Mouse (Mus musculus) MEL (cell line): ENCODE results near the gene Gm20388. TPM values are rescaled to one million over a fixed set of nuclear protein-coding genes. Genes with fewer than 3 reads are reported as not detected.

Source experiments
- DNase-seq: peaks from one replicate; pipeline ENCODE4 v3.0.0; 2011; ENCODE audit warnings: low read depth, low spot score
- H3K27ac ChIP-seq: 2 replicates; pipeline ENCODE4 v1.5.1; 2012; ENCODE audit warnings: low read depth, mild to moderate bottlenecking, control low read depth, low read length, moderate library complexity; ENCODE audit not compliant: control insufficient read depth
- H3K27me3 ChIP-seq, 2 experiments: fragments of 150-350 bp in 1 of 2; sonication (generic) in 1 of 2; 2 replicates each; pipeline ENCODE4 v1.6.1; 2012; ENCODE audit warnings: low read length in 2 of 2, mild to moderate bottlenecking in 2 of 2, improper control_type of control experiment in 1 of 2, moderate library complexity in 1 of 2; ENCODE audit not compliant: insufficient read depth in 2 of 2, control insufficient read depth in 1 of 2
- H3K36me3 ChIP-seq, 2 experiments: 2 replicates each; pipeline ENCODE4 v1.6.1; 2012 to 2014; ENCODE audit warnings: low read length in 2 of 2, improper control_type of control experiment in 1 of 2, inconsistent platforms in 1 of 2, mild to moderate bottlenecking in 1 of 2; ENCODE audit not compliant: insufficient read depth in 2 of 2, control insufficient read depth in 1 of 2
- H3K4me1 ChIP-seq, 2 experiments: fragments of 150-350 bp in 1 of 2; sonication (generic) in 1 of 2; 2 replicates each; pipeline ENCODE4 v1.6.1; 2012; ENCODE audit warnings: low read length in 2 of 2, improper control_type of control experiment in 1 of 2, mild to moderate bottlenecking in 1 of 2; ENCODE audit not compliant: insufficient read depth in 2 of 2, control insufficient read depth in 1 of 2
- H3K4me3 ChIP-seq, 2 experiments: fragments of 150-350 bp in 1 of 2; sonication (generic) in 1 of 2; 2 replicates each; pipeline ENCODE4 v1.5.1; 2012; ENCODE audit warnings: low read depth in 2 of 2, low read length in 2 of 2, mild to moderate bottlenecking in 2 of 2, moderate library complexity in 2 of 2, control low read depth in 1 of 2, improper control_type of control experiment in 1 of 2; ENCODE audit not compliant: control insufficient read depth in 1 of 2, insufficient read depth in 1 of 2
- H3K79me2 ChIP-seq: 2 replicates; pipeline ENCODE4 v1.6.1; 2012; ENCODE audit warnings: mild to moderate bottlenecking, low read length, moderate library complexity; ENCODE audit not compliant: control insufficient read depth, poor library complexity, insufficient read depth
- H3K9ac ChIP-seq: 2 replicates; pipeline ENCODE4 v1.6.1; 2012; ENCODE audit warnings: low read depth, mild to moderate bottlenecking, control low read depth, low read length, moderate library complexity; ENCODE audit not compliant: control insufficient read depth, poor library complexity, severe bottlenecking
- H3K9me3 ChIP-seq: fragments of 150-350 bp; sonication (generic); replicated peaks from 2 replicates; pipeline ENCODE4 v1.6.1; 2012; ENCODE audit warnings: mild to moderate bottlenecking, low read length, improper control_type of control experiment, moderate library complexity; ENCODE audit not compliant: insufficient read depth
- CHD2 ChIP-seq: IDR thresholded peaks from 2 replicates; pipeline ENCODE4 v1.6.1; 2011; ENCODE audit warnings: low read length, improper control_type of control experiment
- CTCF ChIP-seq, 3 experiments: IDR thresholded peaks in 2 of 3; conservative IDR thresholded peaks in 1 of 3; 2 replicates each; pipeline ENCODE4 v1.5.1; 2011 to 2012; ENCODE audit warnings: low read length in 3 of 3, low read depth in 2 of 3, mild to moderate bottlenecking in 2 of 3, improper control_type of control experiment in 1 of 3, inconsistent platforms in 1 of 3, mixed read lengths in 1 of 3, moderate library complexity in 1 of 3; ENCODE audit not compliant: control insufficient read depth in 1 of 3, insufficient read depth in 1 of 3, poor library complexity in 1 of 3, severe bottlenecking in 1 of 3
- ELF1 ChIP-seq: IDR thresholded peaks from 2 replicates; pipeline ENCODE4 v1.6.1; 2014; ENCODE audit warnings: low read depth, mild to moderate bottlenecking, inconsistent platforms, low read length, improper control_type of control experiment, moderate library complexity
- EP300 ChIP-seq, 2 experiments: IDR thresholded peaks; 2 replicates each; pipeline ENCODE4 v1.6.1; 2011; ENCODE audit warnings: improper control_type of control experiment in 2 of 2, low read length in 2 of 2, low read depth in 1 of 2, mild to moderate bottlenecking in 1 of 2
- ETS1 ChIP-seq: IDR thresholded peaks from 2 replicates; pipeline ENCODE4 v1.6.1; 2012; ENCODE audit warnings: low read depth, mild to moderate bottlenecking, inconsistent platforms, low read length, improper control_type of control experiment, moderate library complexity
- GABPA ChIP-seq: IDR thresholded peaks from 2 replicates; pipeline ENCODE4 v1.6.1; 2012; ENCODE audit warnings: low read depth, mild to moderate bottlenecking, inconsistent platforms, low read length, improper control_type of control experiment, moderate library complexity
- HCFC1 ChIP-seq: IDR thresholded peaks from 2 replicates; pipeline ENCODE4 v1.6.1; 2012; ENCODE audit warnings: low read depth, mild to moderate bottlenecking, inconsistent platforms, low read length, improper control_type of control experiment, moderate library complexity
- KAT2A ChIP-seq: conservative IDR thresholded peaks from 2 replicates; pipeline ENCODE4 v1.6.1; 2012; ENCODE audit warnings: low read depth, low read length, improper control_type of control experiment, inconsistent platforms
- MAFK ChIP-seq: IDR thresholded peaks from 2 replicates; pipeline ENCODE4 v1.6.1; 2011; ENCODE audit warnings: low read depth, mild to moderate bottlenecking, low read length, improper control_type of control experiment, borderline replicate concordance
- MAX ChIP-seq: IDR thresholded peaks from 2 replicates; pipeline ENCODE4 v1.6.1; 2011; ENCODE audit warnings: low read length, improper control_type of control experiment
- MAZ ChIP-seq: IDR thresholded peaks from 2 replicates; pipeline ENCODE4 v1.6.1; 2012; ENCODE audit warnings: low read depth, mild to moderate bottlenecking, inconsistent platforms, low read length, improper control_type of control experiment
- MEF2A ChIP-seq: IDR thresholded peaks from 2 replicates; pipeline ENCODE4 v1.6.1; 2014; ENCODE audit warnings: low read depth, mild to moderate bottlenecking, inconsistent platforms, low read length, improper control_type of control experiment; ENCODE audit not compliant: poor library complexity, insufficient replicate concordance, severe bottlenecking; ENCODE audit errors: extremely low read depth
- MYB ChIP-seq: IDR thresholded peaks from 2 replicates; pipeline ENCODE4 v1.6.1; 2011; ENCODE audit warnings: mild to moderate bottlenecking, low read depth, low read length, improper control_type of control experiment
- MYC ChIP-seq: IDR thresholded peaks from 2 replicates; pipeline ENCODE4 v1.6.1; 2011; ENCODE audit warnings: low read depth, mild to moderate bottlenecking, low read length, improper control_type of control experiment, moderate library complexity
- NELFE ChIP-seq: IDR thresholded peaks from 2 replicates; pipeline ENCODE4 v1.6.1; 2011; ENCODE audit warnings: low read depth, low read length, improper control_type of control experiment
- NRF1 ChIP-seq: IDR thresholded peaks from 2 replicates; pipeline ENCODE4 v1.6.1; 2014; ENCODE audit warnings: low read depth, mild to moderate bottlenecking, inconsistent platforms, low read length, improper control_type of control experiment, moderate library complexity; ENCODE audit not compliant: poor library complexity, insufficient read depth, severe bottlenecking
- POLR2A ChIP-seq, 2 experiments: IDR thresholded peaks; 2 replicates each; pipeline ENCODE4 v1.6.1; 2011 to 2012; ENCODE audit warnings: low read length in 2 of 2, mild to moderate bottlenecking in 2 of 2, control low read depth in 1 of 2, improper control_type of control experiment in 1 of 2, low read depth in 1 of 2, moderate library complexity in 1 of 2; ENCODE audit not compliant: control insufficient read depth in 1 of 2, insufficient read depth in 1 of 2, poor library complexity in 1 of 2
- POLR2AphosphoS2 ChIP-seq: IDR thresholded peaks from 2 replicates; pipeline ENCODE4 v1.6.1; 2011; ENCODE audit warnings: low read length, improper control_type of control experiment
- SIN3A ChIP-seq: IDR thresholded peaks from 2 replicates; pipeline ENCODE4 v1.6.1; 2012; ENCODE audit warnings: low read length, improper control_type of control experiment, inconsistent platforms
- SMC3 ChIP-seq: IDR thresholded peaks from 2 replicates; pipeline ENCODE4 v1.6.1; 2011; ENCODE audit warnings: low read depth, low read length, improper control_type of control experiment
- TCF12 ChIP-seq: IDR thresholded peaks from 2 replicates; pipeline ENCODE4 v1.6.1; 2014; ENCODE audit warnings: low read depth, mild to moderate bottlenecking, inconsistent platforms, low read length, improper control_type of control experiment, moderate library complexity
- USF1 ChIP-seq: IDR thresholded peaks from 2 replicates; pipeline ENCODE4 v1.6.1; 2014; ENCODE audit warnings: low read depth, mild to moderate bottlenecking, inconsistent platforms, low read length, improper control_type of control experiment, moderate library complexity
- USF2 ChIP-seq, 2 experiments: IDR thresholded peaks; 2 replicates each; pipeline ENCODE4 v1.6.1; 2011 to 2012; ENCODE audit warnings: improper control_type of control experiment in 2 of 2, low read length in 2 of 2, borderline replicate concordance in 1 of 2, inconsistent platforms in 1 of 2, low read depth in 1 of 2, mild to moderate bottlenecking in 1 of 2; ENCODE audit not compliant: insufficient read depth in 1 of 2
- ZKSCAN1 ChIP-seq: IDR thresholded peaks from 2 replicates; pipeline ENCODE4 v1.6.1; 2012; ENCODE audit warnings: low read depth, mild to moderate bottlenecking, inconsistent platforms, low read length, improper control_type of control experiment, moderate library complexity
- ZNF384 ChIP-seq: IDR thresholded peaks from 2 replicates; pipeline ENCODE4 v1.6.1; 2012; ENCODE audit warnings: low read depth, mild to moderate bottlenecking, inconsistent platforms, low read length, improper control_type of control experiment
- polyA plus RNA-seq, 2 experiments: library from polyadenylated mRNA; stranded (reverse) in 1 of 2; unstranded in 1 of 2; fragments of >175 nt in 1 of 2; fragments of >200 nt in 1 of 2; gene quantifications; 2 replicates each; pipeline versions ENCODE4 v1.2.1 to v1.2.4; 2012; ENCODE audit warnings: low replicate concordance in 2 of 2, low read depth in 1 of 2; ENCODE audit not compliant: insufficient read length in 2 of 2, insufficient read depth in 1 of 2, missing spikeins in 1 of 2
- total RNA-seq: library from RNA; depleted of rRNA; stranded (reverse); fragments of 300-350 nt; gene quantifications from 2 replicates; pipeline ENCODE4 v1.2.3, GENCODE M21; 2012

Gm20388 gene
- total and polyA plus RNA-seq, 3 experiments = 11.1 to 17.8 TPM; not detected in 1

DNA sequence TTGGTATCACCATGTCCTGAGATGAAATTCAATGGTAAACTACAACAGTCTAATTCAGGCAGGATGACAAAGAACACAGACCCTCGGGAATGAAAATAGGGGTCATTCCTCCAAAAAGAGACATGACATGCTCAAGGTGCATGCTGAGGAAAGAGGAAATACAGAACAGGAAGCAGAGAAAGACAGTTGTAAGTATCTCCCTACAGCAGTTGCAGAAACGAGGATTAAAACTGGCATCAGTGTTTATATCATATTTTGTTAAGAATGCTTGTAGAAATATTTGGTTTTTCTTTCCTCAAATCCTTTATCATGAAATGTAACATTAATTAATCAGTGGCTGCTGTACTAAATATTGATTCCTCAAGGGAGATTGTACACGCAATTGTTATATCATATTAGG, 3056.0 kb downstream of the Gm20388 start:
- peaks cover 14 to 49% of the 10 kb centered on the region in 2 experiments for H3K36me3 ChIP-seq
- no peak overlapping the region for H3K4me3 ChIP-seq

DNA sequence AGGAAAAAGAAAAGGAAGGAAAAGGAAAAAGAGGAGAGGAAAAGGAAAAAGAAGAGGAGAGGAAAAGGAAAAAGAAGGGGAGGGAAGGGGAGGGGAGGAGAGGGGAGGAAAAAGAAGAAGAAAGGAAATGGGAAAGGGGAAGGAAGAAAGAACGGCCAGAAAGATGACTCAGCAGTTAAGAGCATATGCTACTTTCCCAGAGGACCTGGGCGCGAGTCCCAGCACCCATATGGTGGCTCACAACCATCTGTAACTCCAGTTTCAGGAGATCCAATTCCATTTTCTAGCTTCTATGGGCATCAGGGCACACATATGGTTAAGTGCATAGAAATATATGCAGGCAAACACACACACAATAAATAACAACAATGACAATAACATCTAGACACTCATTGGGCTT, 3057.5 kb downstream of the Gm20388 start:
- H3K4me1 ChIP-seq = peaks cover 7 to 14% of the 10 kb centered on the region in 2 experiments
- H3K9ac ChIP-seq = no peak overlapping the region
- peak; percentile 40 for DNase-seq
- H3K4me3 ChIP-seq = no peak overlapping the region
- peaks cover 72% of the 10 kb centered on the region for H3K79me2 ChIP-seq
- H3K27me3 ChIP-seq = no peaks in the 10 kb centered on the region
- H3K27ac ChIP-seq = no peak overlapping the region; the same call in 1 of the 2 replicates
- no peak for TF ChIP-seq SIN3A
- no peak for TF ChIP-seq MAX
- TF ChIP-seq NELFE = no peak
- TF ChIP-seq CHD2 = no peak
- TF ChIP-seq ZKSCAN1 = no peak
- TF ChIP-seq KAT2A = no peak
- no peak for TF ChIP-seq ELF1
- no peak for TF ChIP-seq USF2 (IDR thresholded peaks at IDR 0.05; ENCODE audit: borderline replicate concordance in 1 of 2, insufficient read depth in 1 of 2, low read depth in 1 of 2, low read length in 2 of 2)
- no peak for TF ChIP-seq SMC3
- no peak for TF ChIP-seq HCFC1
- no peak for TF ChIP-seq MAZ
- TF ChIP-seq CTCF (IDR thresholded peaks at IDR 0.05 in 2 of 3, conservative IDR thresholded peaks at IDR 0.05 in 1 of 3; ENCODE audit: control insufficient read depth in 1 of 3, insufficient read depth in 1 of 3, low read depth in 2 of 3, low read length in 3 of 3, poor library complexity in 1 of 3, severe bottlenecking in 1 of 3) = no peak
- TF ChIP-seq POLR2A (IDR thresholded peaks at IDR 0.05; ENCODE audit: control insufficient read depth in 1 of 2, insufficient read depth in 1 of 2, low read depth in 1 of 2, low read length in 2 of 2, poor library complexity in 1 of 2) = no peak
- TF ChIP-seq GABPA = no peak
- no peak for TF ChIP-seq ZNF384
- peak; percentile 71 for TF ChIP-seq MAFK
- no peak for TF ChIP-seq MYC
- no peak for TF ChIP-seq USF1
- TF ChIP-seq POLR2AphosphoS2 = no peak
- no peak for TF ChIP-seq TCF12
- 0 out of 2 replicates have a peak, but pooled peaks have one; percentile 45 for TF ChIP-seq ETS1
- TF ChIP-seq EP300 (IDR thresholded peaks at IDR 0.05; ENCODE audit: low read depth in 1 of 2, low read length in 2 of 2) = 0 out of 4 replicates have a peak, but pooled peaks of 1 of the 2 experiments have one; percentile 9
- TF ChIP-seq MEF2A = no peak
- H3K9me3 ChIP-seq = no peaks in the 10 kb centered on the region
- H3K36me3 ChIP-seq = peaks cover 21 to 34% of the 10 kb centered on the region in 2 experiments

More for the DNA sequence above, 3056.0 kb downstream of the Gm20388 start:
- peak; percentile 68 to 70; a peak in 3 of 4 replicates for TF ChIP-seq EP300 (IDR thresholded peaks at IDR 0.05; ENCODE audit: low read depth in 1 of 2, low read length in 2 of 2)
- TF ChIP-seq NRF1 = no peak
- TF ChIP-seq MYC = peak; percentile 38; the same call in 1 of the 2 replicates
- TF ChIP-seq ZNF384 = no peak
- no peak for TF ChIP-seq MYB
- H3K4me1 ChIP-seq = peaks cover 16 to 28% of the 10 kb centered on the region in 2 experiments
- peak; percentile 36 for DNase-seq
- H3K9ac ChIP-seq = no peak overlapping the region
- no peaks in the 10 kb centered on the region for H3K27me3 ChIP-seq
- H3K27ac ChIP-seq = no peak overlapping the region
- H3K79me2 ChIP-seq = peaks cover 80% of the 10 kb centered on the region
- no peaks in the 10 kb centered on the region for H3K9me3 ChIP-seq
